Mouse (Mus musculus): Measurements from ENCODE around the gene Pfdn6.
"Not testable (repeated sequence)": the region's sequence is repeated elsewhere in the genome, so short reads cannot be mapped to it uniquely, and the experiment has no call there.

Gene Pfdn6

DNA sequence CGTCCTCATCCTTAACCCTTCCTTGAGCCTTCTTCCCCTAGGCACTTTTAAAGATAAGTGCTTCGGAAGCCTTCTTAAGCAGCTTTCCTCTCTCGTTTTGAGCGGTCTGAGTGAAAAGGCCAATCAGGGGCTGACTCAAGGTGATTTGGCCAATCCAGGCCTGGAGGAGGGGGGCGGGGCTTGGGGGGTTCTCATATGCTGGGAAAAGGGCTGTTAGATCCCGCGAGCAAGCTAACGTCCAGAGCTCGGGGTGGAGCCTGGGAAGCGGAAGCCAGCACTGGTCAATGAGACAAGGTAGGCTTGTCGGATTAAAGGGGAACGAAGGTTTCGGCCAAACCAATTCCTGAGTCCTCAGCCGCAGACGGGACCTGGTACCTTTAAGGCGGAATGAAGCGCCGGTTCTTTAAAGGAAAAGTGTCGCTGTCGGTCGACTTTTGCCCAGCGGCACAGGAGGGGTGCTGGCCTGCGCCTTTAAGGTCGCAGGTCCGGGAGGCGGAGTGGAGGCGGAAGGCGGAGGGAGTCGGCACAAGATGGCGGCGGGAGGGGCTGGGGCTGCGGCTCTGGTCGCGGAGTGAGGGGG lies 24.4 kb downstream of the Pfdn6 start, which contains the start of the genes Tapbp and Zbtb22:
Tapbp (plus strand) TSS at position 229 of the 580 bp plus-strand sequence.
Zbtb22 (plus strand) TSS at position 234 of the 580 bp plus-strand sequence.
- DNase-seq (ENCODE audit: low spot score in 2 of 2) = peak; percentile 89 to 91

DNA sequence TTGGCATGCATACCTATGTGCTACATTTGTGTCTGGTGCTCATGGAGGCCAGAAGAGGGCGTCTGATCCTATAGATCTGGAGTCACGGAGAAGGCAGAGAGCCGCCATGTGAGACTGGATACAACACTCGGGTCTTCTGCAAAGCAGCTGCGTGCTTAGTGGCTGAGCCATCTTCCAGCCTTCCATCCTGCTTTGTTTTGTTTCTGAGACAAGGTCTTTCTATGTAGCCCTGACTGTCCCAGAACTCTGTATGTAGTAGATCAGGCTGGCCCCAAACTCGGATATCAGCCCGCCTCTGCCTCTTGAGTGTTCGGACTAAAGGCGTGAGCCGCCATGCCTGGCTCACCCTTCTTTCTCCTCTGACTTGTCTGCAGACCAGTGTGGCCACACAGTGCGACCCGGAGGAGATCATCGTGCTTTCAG lies 25.2 kb downstream of the Pfdn6 start:
- DNase-seq (ENCODE audit: low spot score in 2 of 2) = no peak

DNA sequence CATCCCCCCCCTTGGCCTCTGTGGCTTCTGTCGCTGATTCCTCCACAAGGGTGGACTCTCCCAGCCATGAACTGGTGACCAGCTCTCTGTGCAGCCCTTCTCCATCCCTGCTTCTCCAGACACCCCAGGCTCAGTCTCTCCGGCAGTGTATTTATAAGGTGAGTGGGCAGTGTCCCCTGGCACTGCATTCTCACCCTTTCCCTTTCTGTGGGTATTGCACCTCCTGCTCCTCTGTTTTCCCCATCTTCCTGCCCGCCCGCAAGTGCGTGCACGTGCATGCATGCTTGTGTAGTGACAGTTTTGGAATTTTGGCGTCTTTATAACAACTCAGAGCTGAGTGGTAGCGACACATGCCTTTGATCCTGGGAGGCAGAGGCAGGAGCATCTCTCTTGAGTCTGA lies 26.2 kb downstream of the Pfdn6 start:
- DNase-seq (ENCODE audit: low spot score in 2 of 2) = no peak

DNA sequence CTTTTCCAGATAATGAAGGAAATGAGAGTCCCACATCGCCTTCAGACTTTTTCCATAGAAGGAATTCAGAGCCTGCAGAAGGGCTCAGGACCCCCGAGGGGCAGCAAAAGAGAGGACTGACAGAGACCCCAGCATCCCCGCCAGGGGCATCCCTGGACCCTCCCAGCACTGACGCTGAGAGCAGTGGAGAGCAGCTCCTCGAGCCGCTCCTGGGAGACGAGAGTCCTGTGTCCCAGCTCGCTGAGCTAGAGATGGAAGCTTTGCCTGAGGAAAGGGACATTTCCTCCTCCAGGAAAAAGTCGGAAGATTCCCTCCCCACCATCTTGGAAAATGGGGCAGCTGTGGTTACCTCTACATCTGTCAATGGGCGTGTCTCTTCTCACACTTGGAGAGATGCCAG lies 26.9 kb downstream of the Pfdn6 start:
- no peak for DNase-seq (ENCODE audit: low spot score in 2 of 2)

DNA sequence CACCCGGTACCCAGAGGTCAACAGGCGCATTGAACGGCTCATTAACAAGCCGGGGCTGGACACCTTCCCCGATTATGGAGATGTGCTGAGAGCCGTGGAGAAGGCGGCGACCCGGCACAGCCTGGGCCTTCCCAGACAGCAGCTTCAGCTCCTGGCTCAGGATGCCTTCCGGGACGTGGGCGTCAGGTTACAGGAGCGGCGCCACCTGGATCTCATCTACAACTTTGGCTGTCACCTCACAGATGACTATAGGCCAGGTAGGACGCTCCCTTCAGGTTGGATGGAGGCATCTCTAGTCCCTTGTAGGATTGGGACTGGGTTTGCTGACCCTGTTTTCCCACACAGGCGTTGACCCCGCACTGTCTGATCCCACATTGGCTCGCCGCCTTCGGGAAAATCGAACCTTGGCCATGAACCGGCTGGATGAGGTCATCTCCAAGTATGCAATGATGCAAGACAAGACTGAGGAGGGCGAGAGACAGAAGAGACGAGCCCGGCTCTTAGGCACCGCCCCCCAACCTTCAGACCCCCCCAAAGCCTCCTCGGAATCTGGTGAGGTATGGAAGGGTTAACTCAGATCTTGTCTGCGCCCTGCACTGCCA lies 28.2 kb downstream of the Pfdn6 start:
- DNase-seq (ENCODE audit: low spot score in 2 of 2) = no peak

GRCm38 (mm10) chr17:33911052-33911812 lies 28.9 kb downstream of the Pfdn6 start:
- no peak for DNase-seq (ENCODE audit: low spot score in 2 of 2)

DNA sequence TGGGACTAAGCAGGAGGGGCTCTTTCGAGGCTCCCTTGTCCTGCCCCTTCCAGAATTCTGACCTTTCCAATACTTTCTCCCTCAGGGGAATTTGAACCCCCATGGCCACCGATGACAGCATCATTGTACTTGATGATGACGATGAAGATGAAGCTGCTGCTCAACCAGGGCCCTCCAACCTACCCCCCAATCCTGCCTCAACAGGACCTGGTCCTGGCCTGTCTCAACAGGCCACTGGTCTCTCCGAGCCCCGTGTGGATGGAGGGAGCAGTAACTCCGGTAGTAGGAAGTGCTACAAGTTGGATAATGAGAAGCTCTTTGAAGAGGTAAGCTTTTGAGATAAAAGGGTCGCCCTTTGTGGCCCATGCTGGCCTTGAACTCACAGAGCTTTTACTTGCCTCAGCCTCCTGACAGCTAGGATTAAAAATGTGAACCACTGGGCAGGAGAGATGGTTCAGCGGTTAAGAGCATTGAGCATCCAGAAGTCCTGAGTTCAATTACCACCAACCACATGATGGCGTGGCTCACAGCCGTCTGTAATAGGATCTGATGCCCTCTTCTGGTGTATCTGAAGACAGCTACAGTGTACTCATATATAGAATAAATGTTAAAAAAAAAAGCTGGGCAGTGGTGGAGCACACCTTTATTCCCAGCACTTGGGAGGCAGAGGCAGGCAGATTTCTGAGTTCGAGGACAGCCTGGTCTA lies 29.6 kb downstream of the Pfdn6 start:
- DNase-seq (ENCODE audit: low spot score in 2 of 2) = no peak

- peak in 1 of 2 experiments; percentile 34 for DNase-seq (ENCODE audit: low spot score in 2 of 2)
These were observed 30.3 kb downstream of the Pfdn6 start for GRCm38 (mm10) chr17:33909869-33910250.

DNA sequence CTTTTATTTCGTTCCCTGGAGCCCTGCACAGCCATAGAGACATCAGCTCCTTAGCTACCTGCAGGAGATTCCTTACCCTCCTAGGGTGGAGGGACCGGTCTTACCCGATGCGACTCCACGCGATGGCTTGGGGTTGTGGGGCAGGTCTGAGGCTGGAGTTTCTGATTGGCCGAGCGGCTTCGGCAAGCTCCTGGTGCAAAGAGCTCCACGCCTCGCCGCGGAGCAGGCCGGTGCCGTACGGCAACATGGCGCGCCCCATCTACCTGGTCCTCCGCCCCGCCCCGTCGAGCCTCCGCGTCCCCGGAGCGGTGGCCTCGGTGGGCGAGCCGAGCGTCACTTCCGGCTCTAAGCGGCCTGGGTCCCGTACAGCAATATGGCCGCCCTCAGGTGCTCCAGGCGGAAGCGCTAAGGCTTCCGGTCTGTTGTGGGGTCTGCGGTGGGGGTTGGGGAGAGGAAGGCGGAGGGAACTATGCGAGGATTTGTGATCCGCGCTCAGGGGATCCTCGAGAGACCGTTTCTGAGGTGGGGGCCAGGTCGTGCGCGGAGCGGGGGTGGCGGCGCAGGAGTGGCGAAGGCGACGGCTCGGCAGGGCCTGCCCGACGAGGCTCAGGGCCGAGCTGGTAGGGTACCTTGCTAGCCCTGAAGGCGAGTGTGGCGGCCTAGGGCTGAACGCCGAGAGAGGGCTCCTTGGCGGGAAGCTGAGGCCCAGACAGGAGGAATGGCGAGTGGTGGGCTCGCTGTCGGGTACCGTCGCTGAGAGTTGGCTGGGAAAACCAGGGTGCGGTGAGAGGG lies 30.9 kb downstream of the Pfdn6 start, which contains the start of gene Daxx:
Daxx (plus strand) TSS at position 338 of the 792 bp plus-strand sequence.
- DNase-seq (ENCODE audit: low spot score in 2 of 2) = peak; percentile 98 to 99

DNA sequence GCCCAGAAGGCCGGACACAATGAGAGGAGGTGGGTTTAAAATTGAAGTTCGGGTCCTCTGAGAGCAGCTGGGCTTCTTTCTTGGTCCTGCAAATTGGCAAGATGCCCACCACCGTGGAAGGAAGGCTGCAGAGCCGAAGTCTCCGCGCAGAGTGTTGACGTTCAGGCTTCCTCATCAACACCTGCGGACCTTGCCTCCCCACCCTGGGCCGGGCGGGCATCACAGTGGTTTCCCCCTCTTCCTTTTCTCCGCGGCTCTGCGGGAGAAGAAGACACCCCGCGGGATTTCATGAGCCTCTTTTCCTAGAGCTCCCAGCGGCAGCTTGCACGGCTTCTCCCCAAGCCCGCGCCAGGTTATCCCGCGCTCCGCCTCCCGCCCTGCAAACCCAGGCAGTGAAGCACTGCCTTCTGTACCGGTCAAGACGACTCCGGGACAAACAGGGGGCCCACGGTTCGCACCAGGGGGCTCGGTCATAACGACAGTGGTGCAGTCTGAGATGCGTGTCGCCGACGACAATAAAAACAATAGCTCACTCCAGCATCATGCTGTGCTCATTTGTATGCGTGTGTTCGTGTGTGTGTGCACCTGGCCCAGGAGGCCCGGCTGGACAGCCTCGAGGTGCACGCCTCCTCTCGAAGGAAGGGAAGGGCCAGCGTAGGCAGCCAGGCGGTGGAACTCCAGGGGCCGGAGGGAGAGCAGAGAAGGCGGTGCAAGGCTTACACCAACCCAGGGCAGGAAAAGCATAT lies 31.6 kb downstream of the Pfdn6 start:
- DNase-seq (ENCODE audit: low spot score in 2 of 2) = peak; percentile 34 to 41

GRCm38 (mm10) chr17:33904835-33905234 lies 35.3 kb downstream of the Pfdn6 start, which contains the start of gene Platr17:
Gene Platr17, plus strand, starts transcription at chr17:33905135.
- not testable (repeated sequence) for DNase-seq (ENCODE audit: low spot score in 2 of 2)

GRCm38 (mm10) chr17:33903911-33904651 lies 36.1 kb downstream of the Pfdn6 start:
- not testable (repeated sequence) for DNase-seq (ENCODE audit: low spot score in 2 of 2)

GRCm38 (mm10) chr17:33902491-33902890 lies 37.7 kb downstream of the Pfdn6 start:
- no peak for DNase-seq (ENCODE audit: low spot score in 2 of 2)

- DNase-seq (ENCODE audit: low spot score in 2 of 2) = no peak
These were observed 38.1 kb downstream of the Pfdn6 start for GRCm38 (mm10) chr17:33902079-33902478.

DNA sequence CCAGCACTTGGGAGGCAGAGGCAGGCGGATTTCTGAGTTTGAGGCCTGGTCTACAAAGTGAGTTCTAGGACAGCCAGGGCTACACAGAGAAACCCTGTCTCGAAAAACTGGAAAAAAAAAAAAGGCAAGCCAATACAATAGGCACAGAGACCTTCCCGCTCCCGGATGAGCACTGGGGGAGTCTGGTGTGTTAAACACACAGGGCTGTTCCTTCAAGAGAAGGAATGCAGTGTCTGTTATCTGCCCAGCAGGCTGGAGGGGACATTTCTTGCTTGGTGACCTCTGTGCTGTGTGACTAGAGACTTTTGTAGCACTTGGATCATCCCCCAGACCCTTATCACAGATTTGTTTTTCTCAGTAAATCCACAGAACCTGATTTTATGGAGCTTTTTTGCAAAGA lies 38.5 kb downstream of the Pfdn6 start:
- no peak for DNase-seq (ENCODE audit: low spot score in 2 of 2)

DNA sequence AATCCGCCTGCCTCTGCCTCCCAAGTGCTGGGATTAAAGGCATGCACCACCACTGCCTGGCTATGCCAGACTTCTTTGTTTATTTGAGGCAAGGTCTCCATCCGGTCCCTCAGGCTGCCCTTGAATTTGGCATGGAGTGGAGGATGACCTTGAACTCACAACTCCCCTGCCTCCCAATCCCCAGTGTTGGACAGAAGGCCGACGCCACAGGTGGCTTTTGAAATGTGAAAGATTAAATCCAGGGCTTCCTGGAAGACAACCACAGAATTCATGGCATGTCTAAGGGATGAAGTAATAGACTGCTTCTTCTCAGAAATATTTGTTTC lies 39.2 kb downstream of the Pfdn6 start:
- no peak for DNase-seq (ENCODE audit: low spot score in 2 of 2)

GRCm38 (mm10) chr17:33900281-33900988 lies 39.7 kb downstream of the Pfdn6 start:
- DNase-seq (ENCODE audit: low spot score in 2 of 2) = no peak

DNA sequence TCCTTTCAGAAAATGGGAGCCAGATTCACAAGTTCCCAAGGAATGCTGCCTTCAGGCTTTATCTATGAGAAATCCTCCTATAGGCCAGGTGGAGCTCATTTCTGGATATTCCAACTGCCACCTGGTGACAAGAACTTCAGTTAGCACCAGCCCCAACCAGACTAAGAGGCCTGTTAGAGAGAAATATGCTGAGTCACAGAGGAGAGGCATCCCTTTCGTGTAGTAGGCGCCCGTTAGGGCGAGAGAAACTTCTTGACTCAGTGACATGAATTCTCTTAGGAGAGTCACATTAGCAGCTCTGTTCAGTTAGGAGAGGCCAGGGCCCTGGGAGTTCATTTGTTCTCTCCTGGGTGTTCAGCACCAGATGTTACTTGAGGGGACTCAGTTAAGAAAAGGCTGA lies 40.5 kb downstream of the Pfdn6 start:
- no peak for DNase-seq (ENCODE audit: low spot score in 2 of 2)

DNA sequence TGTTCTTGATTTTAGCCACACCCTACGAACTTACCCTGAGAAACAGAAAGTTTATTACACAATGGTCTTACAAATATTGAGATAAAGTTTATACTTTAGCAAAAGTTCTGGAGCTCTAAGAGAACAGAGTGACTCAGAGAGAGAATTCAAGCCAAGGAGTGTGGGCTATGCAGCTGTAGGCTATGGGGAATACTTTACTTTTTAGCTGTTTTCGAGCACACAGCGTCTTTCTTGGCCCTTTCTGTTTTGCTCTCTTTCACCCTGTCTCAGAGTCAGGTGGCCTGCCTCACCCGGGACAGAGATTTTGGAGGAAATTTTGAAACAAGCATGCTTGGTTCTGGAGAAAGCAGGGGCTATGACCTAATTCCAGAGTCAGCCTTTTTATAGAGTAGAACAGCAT lies 42.0 kb downstream of the Pfdn6 start:
- DNase-seq (ENCODE audit: low spot score in 2 of 2) = not testable (repeated sequence)
